Mouse (Mus musculus): ENCODE measurements at regions not wholly inside any gene's neighbourhood (a gene's known extent, or its start where the extent isn't known, plus 50 kb on each side); places are given as distances from the start of the nearest gene placed in this dataset.

GRCm38 (mm10) chr16:76725271-76725670 lies 288.2 kb upstream of the Usp25 start:
- TF ChIP-seq CTCF (IDR thresholded peaks at IDR 0.05; ENCODE audit: low read depth, low read length) = no peak
- TF ChIP-seq POLR2A (IDR thresholded peaks at IDR 0.05; ENCODE audit: insufficient read depth, low read length) = no peak
